Mouse (Mus musculus) myocyte (in vitro differentiated cells): Measurements from ENCODE around the gene Stard10. TPM values are rescaled to one million over a fixed set of nuclear protein-coding genes. Genes with fewer than 3 reads are reported as not detected.

Experiments
- H3K27me3 ChIP-seq: one replicate; pipeline ENCODE4 v1.6.1; 2011; ENCODE audit not compliant: control insufficient read depth, insufficient read depth, insufficient read length
- H3K36me3 ChIP-seq: one replicate; pipeline ENCODE4 v1.6.1; 2011; ENCODE audit not compliant: control insufficient read depth, insufficient read depth
- H3K4me2 ChIP-seq: one replicate; pipeline ENCODE4 v1.6.1; 2011; ENCODE audit warnings: low read depth, control low read depth
- H3K4me3 ChIP-seq: one replicate; pipeline ENCODE4 v1.5.1; 2011; ENCODE audit warnings: mild to moderate bottlenecking, control low read depth, moderate library complexity
- H3K79me2 ChIP-seq: one replicate; pipeline ENCODE4 v1.6.1; 2011; ENCODE audit not compliant: control insufficient read depth, insufficient read depth
- H3ac ChIP-seq: one replicate; pipeline ENCODE4 v1.6.1; 2011; ENCODE audit not compliant: control insufficient read depth, insufficient read length
- CEBPB ChIP-seq: IDR thresholded peaks from 2 replicates; pipeline ENCODE4 v1.6.1; 2011; ENCODE audit warnings: mild to moderate bottlenecking, moderate library complexity; ENCODE audit not compliant: poor library complexity, insufficient read depth, severe bottlenecking
- E2F4 ChIP-seq: IDR thresholded peaks from one replicate; pipeline ENCODE4 v1.6.1; 2011; ENCODE audit warnings: mild to moderate bottlenecking, control low read depth, moderate library complexity; ENCODE audit not compliant: insufficient read depth
- MAX ChIP-seq: IDR thresholded peaks from one replicate; pipeline ENCODE4 v1.6.1; 2011; ENCODE audit warnings: low read depth, mild to moderate bottlenecking, control low read depth
- MYOD1 ChIP-seq, 3 experiments: IDR thresholded peaks; one replicate each; pipeline ENCODE4 v1.6.1; 2011; ENCODE audit warnings: control low read depth in 2 of 3, low read depth in 2 of 3, mild to moderate bottlenecking in 2 of 3, moderate library complexity in 1 of 3; ENCODE audit not compliant: insufficient read length in 2 of 3, control insufficient read depth in 1 of 3
- MYOG ChIP-seq, 3 experiments: IDR thresholded peaks; one replicate each; pipeline ENCODE4 v1.6.1; 2011; ENCODE audit warnings: control low read depth in 2 of 3, low read depth in 2 of 3, mild to moderate bottlenecking in 2 of 3; ENCODE audit not compliant: insufficient read length in 2 of 3, control insufficient read depth in 1 of 3, insufficient read depth in 1 of 3
- POLR2A ChIP-seq: IDR thresholded peaks from one replicate; pipeline ENCODE4 v1.6.1; 2011; ENCODE audit warnings: low read depth, mild to moderate bottlenecking, control low read depth, moderate library complexity; ENCODE audit not compliant: insufficient read length
- POLR2AphosphoS2 ChIP-seq: IDR thresholded peaks from one replicate; pipeline ENCODE4 v1.6.1; 2011; ENCODE audit warnings: low read depth, control low read depth; ENCODE audit not compliant: insufficient read length
- REST ChIP-seq: IDR thresholded peaks from one replicate; pipeline ENCODE4 v1.6.1; 2011; ENCODE audit warnings: mild to moderate bottlenecking, control low read depth, moderate library complexity; ENCODE audit not compliant: insufficient read depth, insufficient read length
- SRF ChIP-seq: IDR thresholded peaks from one replicate; pipeline ENCODE4 v1.6.1; 2011; ENCODE audit warnings: low read depth; ENCODE audit not compliant: control insufficient read depth, insufficient read length
- TCF12 ChIP-seq: IDR thresholded peaks from one replicate; pipeline ENCODE4 v1.6.1; 2011; ENCODE audit warnings: mild to moderate bottlenecking, control low read depth; ENCODE audit not compliant: poor library complexity, insufficient read depth, severe bottlenecking
- TCF3 ChIP-seq: IDR thresholded peaks from one replicate; pipeline ENCODE4 v1.6.1; 2011; ENCODE audit warnings: low read depth, control low read depth; ENCODE audit not compliant: insufficient read length
- USF1 ChIP-seq: IDR thresholded peaks from one replicate; pipeline ENCODE4 v1.6.1; 2011; ENCODE audit warnings: low read depth, mild to moderate bottlenecking, control low read depth, moderate library complexity
- polyA plus RNA-seq: library from polyadenylated mRNA; unstranded; fragments of >200 nt; fragmentation: generic; extraction: Trizol; gene quantifications from one replicate; pipeline ENCODE4 v1.2.1, GENCODE M21; 2012; ENCODE audit warnings: missing spikeins

The Stard10 gene
- polyA plus RNA-seq, 1 experiment = 39.6 TPM

- Histone ChIP-seq H3K27me3 (no peaks in the 10 kb centered on the region), H3ac (peak overlapping the region; percentile 59)
These were observed 31.4 kb downstream of the Stard10 start for GRCm38 (mm10) chr7:101348312-101348711.

GRCm38 (mm10) chr7:101349861-101350260, 33.0 kb downstream of the Stard10 start:
- no peak overlapping the region for H3K4me2 ChIP-seq
- no peaks in the 10 kb centered on the region for H3K79me2 ChIP-seq
- no peak overlapping the region for H3K4me3 ChIP-seq
- H3ac ChIP-seq = no peak overlapping the region
- H3K27me3 ChIP-seq = no peaks in the 10 kb centered on the region
- no peaks in the 10 kb centered on the region for H3K36me3 ChIP-seq
- no peak for TF ChIP-seq CEBPB
- TF ChIP-seq E2F4 = no peak
- no peak for TF ChIP-seq MAX
- no peak for TF ChIP-seq MYOG (IDR thresholded peaks at IDR 0.05; ENCODE audit: control insufficient read depth in 1 of 3, insufficient read depth in 1 of 3, insufficient read length in 2 of 3, low read depth in 2 of 3)
- TF ChIP-seq TCF3 = no peak
- TF ChIP-seq MYOD1 (IDR thresholded peaks at IDR 0.05; ENCODE audit: control insufficient read depth in 1 of 3, insufficient read length in 2 of 3, low read depth in 2 of 3) = no peak

More at GRCm38 (mm10) chr7:101348312-101348711, 31.4 kb downstream of the Stard10 start:
- Histone ChIP-seq H3K4me3 (peak overlapping the region; percentile 57), H3K79me2 (no peaks in the 10 kb centered on the region), H3K36me3 (no peaks in the 10 kb centered on the region), H3K4me2 (peak overlapping the region; percentile 90)
- no peak for TF ChIP-seq CEBPB
- no peak for TF ChIP-seq POLR2AphosphoS2
- no peak for TF ChIP-seq REST
- no peak for TF ChIP-seq SRF
- TF ChIP-seq MAX = no peak
- TF ChIP-seq TCF3 = no peak
- no peak for TF ChIP-seq MYOG (IDR thresholded peaks at IDR 0.05; ENCODE audit: control insufficient read depth in 1 of 3, insufficient read depth in 1 of 3, insufficient read length in 2 of 3, low read depth in 2 of 3)
- no peak for TF ChIP-seq POLR2A
- TF ChIP-seq MYOD1 (IDR thresholded peaks at IDR 0.05; ENCODE audit: control insufficient read depth in 1 of 3, insufficient read length in 2 of 3, low read depth in 2 of 3) = no peak
- TF ChIP-seq TCF12 = no peak

- Histone ChIP-seq H3K36me3 (no peaks in the 10 kb centered on the region), H3K27me3 (no peaks in the 10 kb centered on the region), H3K79me2 (no peaks in the 10 kb centered on the region), H3K4me3 (no peak overlapping the region), H3K4me2 (no peak overlapping the region), H3ac (no peak overlapping the region)
- TF ChIP-seq REST (no peak), TCF3 (no peak), USF1 (no peak), CEBPB (no peak), E2F4 (no peak), POLR2A (no peak), SRF (no peak), MYOG (IDR thresholded peaks at IDR 0.05; ENCODE audit: control insufficient read depth in 1 of 3, insufficient read depth in 1 of 3, insufficient read length in 2 of 3, low read depth in 2 of 3) (no peak)
These were observed 35.5 kb downstream of the Stard10 start for GRCm38 (mm10) chr7:101352404-101352803.

GRCm38 (mm10) chr7:101354423-101354822, 37.5 kb downstream of the Stard10 start:
- TF ChIP-seq REST = no peak
- no peak for TF ChIP-seq POLR2A
- no peak for TF ChIP-seq SRF
- TF ChIP-seq E2F4 = no peak
- TF ChIP-seq MAX = no peak
- TF ChIP-seq POLR2AphosphoS2 = no peak
- no peak for TF ChIP-seq TCF12
- H3K4me2 ChIP-seq = no peak overlapping the region

GRCm38 (mm10) chr7:101355551-101356100, 38.7 kb downstream of the Stard10 start:
- Histone ChIP-seq H3K36me3 (no peaks in the 10 kb centered on the region), H3K79me2 (no peaks in the 10 kb centered on the region), H3ac (no peak overlapping the region), H3K27me3 (no peaks in the 10 kb centered on the region), H3K4me3 (no peak overlapping the region), H3K4me2 (no peak overlapping the region)
- no peak for TF ChIP-seq MYOG (IDR thresholded peaks at IDR 0.05; ENCODE audit: control insufficient read depth in 1 of 3, insufficient read depth in 1 of 3, insufficient read length in 2 of 3, low read depth in 2 of 3)

More at GRCm38 (mm10) chr7:101354423-101354822, 37.5 kb downstream of the Stard10 start:
- Histone ChIP-seq H3K27me3 (no peaks in the 10 kb centered on the region), H3K79me2 (no peaks in the 10 kb centered on the region), H3K36me3 (no peaks in the 10 kb centered on the region), H3ac (no peak overlapping the region), H3K4me3 (no peak overlapping the region)

GRCm38 (mm10) chr7:101356868-101357267, 40.0 kb downstream of the Stard10 start:
- TF ChIP-seq POLR2AphosphoS2 = no peak
- TF ChIP-seq MYOG (IDR thresholded peaks at IDR 0.05; ENCODE audit: control insufficient read depth in 1 of 3, insufficient read depth in 1 of 3, insufficient read length in 2 of 3, low read depth in 2 of 3) = no peak
- TF ChIP-seq MAX = no peak
- no peak for TF ChIP-seq SRF
- TF ChIP-seq REST = no peak
- TF ChIP-seq E2F4 = no peak
- TF ChIP-seq USF1 = no peak
- TF ChIP-seq CEBPB = no peak
- no peak for TF ChIP-seq TCF3
- TF ChIP-seq MYOD1 (IDR thresholded peaks at IDR 0.05; ENCODE audit: control insufficient read depth in 1 of 3, insufficient read length in 2 of 3, low read depth in 2 of 3) = no peak
- no peak for TF ChIP-seq TCF12
- no peak for TF ChIP-seq POLR2A
- H3K4me2 ChIP-seq = no peak overlapping the region
- H3K36me3 ChIP-seq = no peaks in the 10 kb centered on the region

More at GRCm38 (mm10) chr7:101356868-101357267, 40.0 kb downstream of the Stard10 start:
- Histone ChIP-seq H3ac (no peak overlapping the region), H3K79me2 (no peaks in the 10 kb centered on the region), H3K27me3 (no peaks in the 10 kb centered on the region), H3K4me3 (no peak overlapping the region)
